Mouse (Mus musculus): ENCODE data around the gene Aktip.
A peak's percentile ranks its signal among the peaks of the same experiment; 100 is the strongest.

The Aktip gene

DNA sequence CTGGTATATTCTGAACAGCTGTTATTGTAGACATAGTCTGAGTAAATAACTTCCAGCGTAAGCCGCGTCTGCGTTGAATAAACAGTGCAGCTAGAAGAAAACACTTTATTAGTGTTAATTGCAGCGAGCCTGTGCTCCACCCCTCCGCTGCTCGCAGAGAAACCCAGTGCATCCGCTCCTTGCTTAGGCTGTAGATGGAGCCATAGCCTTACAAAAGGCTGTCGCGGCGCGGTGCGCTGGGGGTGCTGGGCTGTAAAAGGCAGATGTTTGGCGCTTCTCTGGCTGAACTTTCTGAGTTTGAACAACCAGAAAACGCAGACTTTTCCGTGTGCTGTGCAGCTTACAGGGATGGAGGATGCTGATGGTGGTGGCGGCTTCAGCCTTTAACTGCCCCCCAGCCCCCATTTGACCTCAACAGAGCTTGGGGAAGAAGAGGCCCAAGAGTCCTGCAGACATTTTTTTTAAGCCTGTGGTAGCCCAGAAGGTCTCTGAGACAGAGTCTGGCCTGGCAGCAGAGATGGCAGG is 8.9 kb downstream of the Aktip start:
- DNase-seq (ENCODE audit: low read depth, low spot score), result peak; percentile 47

DNA sequence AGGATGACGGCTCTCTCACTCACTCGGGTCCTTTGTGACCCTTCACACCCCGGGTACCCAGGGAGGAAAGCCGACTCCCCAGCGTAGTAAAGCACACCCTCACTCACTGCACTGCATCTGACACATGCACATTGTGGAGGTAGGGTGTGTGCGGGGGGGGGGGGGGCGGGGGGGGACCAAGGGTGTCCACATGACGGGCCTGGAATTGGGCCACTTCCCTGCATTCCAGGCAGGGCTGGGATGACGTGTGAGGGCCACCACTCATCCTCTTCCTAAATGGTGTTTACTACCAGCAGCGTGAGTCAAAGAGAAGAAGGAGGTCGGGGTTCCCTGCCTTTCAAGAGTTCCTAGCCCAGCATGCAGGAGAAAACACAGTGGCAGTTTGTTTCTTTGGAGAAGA is 11.6 kb downstream of the Aktip start:
- no peak for DNase-seq (ENCODE audit: low read depth, low spot score)

DNA sequence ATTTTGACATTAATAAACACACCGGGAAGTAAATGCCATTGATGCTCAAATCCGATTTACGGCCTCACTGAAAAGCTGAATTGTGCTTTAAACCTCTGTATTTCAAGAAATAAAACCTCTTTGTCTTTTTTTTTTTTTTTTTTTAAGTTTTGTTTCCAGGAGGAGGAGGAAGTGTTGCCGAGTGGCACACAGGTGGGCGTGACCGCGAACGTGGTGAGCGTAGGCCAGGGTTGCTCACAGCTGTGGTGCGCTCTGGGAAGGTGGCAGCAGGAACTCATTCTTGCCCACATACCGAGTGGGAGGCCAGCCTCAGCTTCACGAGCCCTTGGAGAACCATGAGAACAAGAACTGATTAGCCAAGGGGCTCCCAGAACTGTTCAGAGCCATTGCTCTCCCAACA is 13.4 kb downstream of the Aktip start:
- DNase-seq (ENCODE audit: low read depth, low spot score), result no peak

DNA sequence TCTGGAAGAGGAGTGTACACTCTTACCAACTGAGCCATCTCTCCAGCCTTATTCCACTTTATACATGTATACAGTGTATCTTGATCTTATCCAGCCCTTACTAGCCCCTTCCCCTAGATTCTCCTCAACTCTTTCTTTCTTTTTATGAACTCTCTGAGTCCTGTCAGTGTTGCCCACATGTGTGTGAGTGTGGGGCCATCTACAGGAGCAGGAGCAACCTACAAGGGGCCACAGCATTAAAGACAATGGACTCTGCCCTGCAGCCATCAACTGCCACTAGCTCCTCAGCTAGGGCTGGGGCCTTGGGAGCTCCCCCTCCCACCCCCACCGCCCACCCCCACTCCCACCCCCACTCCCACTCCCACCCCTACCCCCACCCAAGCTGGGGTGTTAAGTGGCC is 22.1 kb downstream of the Aktip start:
- no peak for DNase-seq (ENCODE audit: low read depth, low spot score)

DNA sequence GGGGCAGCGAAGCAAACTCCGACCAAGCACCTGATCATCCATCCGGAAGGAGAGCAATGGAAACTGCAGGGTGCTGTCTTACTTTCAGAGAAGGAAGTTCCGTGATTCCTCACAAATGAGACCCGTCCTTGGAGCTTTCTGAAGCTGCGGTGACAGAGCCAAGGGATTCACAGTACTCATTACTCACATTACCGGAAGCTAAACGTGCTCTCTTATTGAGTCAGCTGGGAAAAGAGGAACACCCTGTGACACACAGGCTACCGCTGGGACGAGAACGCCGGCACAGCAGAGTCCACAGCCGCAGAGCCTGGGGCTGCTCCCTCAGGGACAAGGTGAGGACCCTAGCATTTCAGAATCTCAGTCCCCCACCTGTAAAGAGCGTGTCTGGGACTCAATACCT is 23.6 kb downstream of the Aktip start:
- no peak for DNase-seq (ENCODE audit: low read depth, low spot score)

DNA sequence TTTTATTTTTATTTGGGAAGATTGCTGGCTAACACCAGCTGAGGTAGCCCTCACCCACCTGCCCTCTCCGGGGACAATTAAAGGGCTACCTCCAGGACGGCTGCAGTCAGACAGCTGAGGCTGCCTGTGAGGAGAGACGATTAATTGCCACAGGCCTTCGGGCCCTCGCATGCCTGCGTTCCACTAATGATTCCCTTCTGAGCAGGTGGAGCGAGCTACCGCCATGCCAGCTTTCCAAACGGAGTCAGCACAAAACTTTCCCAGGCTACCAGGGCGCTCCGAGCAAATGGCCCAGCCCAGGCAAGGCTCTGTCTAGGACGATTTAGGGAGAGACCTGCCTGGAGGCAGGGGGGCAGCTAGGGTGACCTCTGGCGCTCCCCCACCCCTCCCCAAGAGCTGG is 28.2 kb downstream of the Aktip start:
- no peak for DNase-seq (ENCODE audit: low read depth, low spot score)

DNA sequence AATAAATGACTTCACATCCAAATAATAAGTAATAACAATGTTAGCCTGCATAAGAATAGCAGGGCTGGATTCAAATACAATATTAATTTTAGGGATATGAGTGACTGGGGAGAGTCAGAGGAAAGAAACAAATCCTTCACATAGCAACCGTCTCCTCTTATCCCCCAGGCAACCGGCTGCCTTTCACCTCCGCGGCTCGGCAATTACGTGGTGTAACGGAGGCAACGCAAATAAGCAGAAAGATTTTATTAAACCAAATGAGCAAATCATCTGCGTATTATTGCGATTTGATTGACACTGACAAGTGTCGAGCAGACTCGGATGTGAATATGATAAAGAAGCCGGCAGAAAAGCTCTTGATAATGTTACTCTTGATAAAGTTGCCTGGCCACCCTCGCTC is 28.9 kb downstream of the Aktip start:
- no peak for DNase-seq (ENCODE audit: low read depth, low spot score)

DNA sequence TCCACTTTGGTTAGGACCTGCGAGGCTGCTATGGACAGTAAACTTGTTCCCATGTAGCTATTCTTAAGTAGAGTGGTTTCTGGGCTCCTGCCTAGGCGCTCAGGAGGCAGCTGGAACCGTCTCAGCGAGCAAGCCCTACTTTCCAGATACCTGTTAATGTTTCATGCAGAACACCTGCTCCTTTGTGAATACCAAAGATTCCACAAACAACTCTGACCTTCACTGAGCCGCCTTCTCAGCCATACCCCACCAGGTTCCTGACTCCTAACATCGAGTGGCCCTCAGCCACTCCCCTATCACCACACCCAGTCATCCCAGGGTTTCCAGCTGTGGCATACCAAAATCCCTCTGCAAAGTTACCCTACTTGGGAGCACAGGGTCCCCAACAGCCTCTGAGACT is 29.6 kb downstream of the Aktip start:
- DNase-seq (ENCODE audit: low read depth, low spot score), result no peak

DNA sequence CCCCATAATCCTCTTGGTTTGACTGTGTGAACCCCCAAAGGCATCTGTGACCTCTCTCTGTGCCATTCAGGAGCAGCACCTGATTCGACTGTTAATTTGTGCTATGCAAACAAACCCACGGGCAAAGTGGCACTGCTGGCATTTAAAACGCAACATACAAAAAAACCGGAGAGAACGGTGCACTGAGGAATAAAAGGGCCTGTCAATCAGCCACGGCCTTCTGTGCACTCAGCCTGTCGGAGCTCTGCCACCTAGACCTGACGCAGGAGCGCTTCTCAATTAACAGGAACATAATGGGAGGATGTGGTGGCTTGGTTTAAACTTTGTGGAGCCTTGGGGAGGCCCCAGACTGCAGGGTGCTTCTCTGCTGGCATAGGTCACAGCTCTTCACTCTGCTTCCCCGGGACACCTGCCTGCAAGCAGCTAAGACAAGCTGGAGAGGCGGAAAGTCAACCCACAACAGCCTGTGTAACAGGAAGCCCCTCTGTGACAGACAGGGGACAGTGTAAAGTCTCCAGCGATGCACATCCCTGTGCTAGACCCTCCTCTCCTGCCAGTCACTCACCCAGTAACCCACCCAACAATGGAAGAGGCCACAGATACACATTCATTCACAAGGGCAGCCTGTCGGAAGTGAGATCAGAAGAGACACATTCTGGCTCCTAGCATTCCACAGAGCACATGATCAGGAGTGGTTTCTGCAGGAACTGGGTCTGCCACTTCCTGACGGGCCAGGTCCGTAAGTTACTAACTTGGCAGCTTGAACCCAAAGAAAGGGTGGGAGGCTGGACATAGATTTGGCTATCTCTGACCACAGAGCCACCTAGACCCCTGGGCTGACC is 39.6 kb downstream of the Aktip start:
- no peak for DNase-seq (ENCODE audit: low read depth, low spot score)

DNA sequence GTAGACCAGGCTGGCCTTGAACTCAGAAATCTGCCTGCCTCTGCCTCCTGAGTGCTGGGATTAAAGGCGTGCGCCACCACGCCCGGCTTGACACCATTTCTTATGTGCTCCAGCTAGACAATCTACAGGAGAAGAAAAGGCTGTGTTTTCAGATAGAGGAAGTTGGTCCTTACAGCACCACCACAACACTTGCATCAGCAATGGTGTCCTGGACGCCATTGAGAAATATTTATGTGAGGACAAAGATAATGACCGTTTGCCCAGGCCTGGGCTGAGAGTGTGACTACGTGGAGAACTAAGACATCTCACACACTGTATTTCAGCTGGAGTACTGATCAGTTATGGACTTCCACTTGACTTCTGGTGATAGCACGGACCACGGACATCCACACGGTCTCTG is 41.2 kb downstream of the Aktip start:
- no peak for DNase-seq (ENCODE audit: low read depth, low spot score)

DNA sequence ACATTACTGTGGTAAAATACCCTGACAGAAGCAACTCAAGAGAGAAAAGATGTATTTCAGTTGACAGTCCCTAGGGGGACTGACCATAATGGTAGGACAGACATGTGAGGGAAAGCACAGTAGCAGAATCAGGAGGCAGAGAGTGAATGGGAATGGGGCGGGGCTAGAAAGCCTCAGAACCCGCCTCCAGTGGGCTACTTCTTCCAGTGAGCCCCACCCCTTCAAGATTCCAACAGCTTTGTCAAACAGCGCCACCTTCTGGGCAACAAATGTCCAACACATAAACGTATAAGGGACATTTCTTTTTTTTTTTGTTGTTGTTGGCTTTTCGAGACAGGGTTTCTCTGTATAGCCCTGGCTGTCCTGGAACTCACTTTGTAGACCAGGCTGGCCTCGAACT is 45.2 kb downstream of the Aktip start:
- DNase-seq (ENCODE audit: low read depth, low spot score), result peak; percentile 26

DNA sequence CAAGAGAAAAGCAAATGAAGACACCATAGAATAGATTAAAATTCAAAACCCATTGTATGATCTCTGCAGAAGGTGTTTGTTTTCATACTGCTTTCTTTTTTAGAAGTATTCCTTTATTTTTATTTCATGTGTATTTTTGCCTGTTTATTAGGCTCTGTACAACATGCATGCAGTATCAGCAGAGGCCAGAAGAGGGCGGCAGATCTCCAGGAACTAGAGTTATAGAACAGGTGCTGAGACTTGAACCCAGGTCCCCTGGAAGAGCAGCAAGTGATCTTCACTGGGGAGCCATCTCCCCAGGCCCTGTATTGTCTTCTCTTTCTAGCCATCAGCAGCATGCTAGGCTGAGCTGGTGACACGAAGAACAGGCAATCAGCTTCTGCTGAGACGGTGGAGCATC is 45.9 kb downstream of the Aktip start:
- no peak for DNase-seq (ENCODE audit: low read depth, low spot score)

DNA sequence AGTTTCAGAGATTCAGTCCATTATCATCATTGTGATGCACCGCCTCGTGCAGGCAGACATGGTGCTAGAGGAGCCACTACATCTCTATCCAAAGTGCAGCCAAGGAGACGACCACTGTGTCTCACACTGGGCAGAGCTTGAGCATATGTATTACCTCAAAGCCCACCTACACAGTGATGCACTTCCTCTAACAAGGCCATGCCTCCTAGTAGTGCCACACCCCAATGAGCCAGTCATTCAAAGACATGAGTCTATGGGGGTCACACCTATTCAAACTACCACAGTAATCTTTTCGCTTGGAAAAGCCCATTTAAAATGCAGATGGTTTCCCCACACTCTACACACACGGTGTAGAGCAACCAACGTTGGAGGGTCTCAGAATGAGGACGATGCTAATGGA is 48.2 kb downstream of the Aktip start:
- DNase-seq (ENCODE audit: low read depth, low spot score), result no peak

DNA sequence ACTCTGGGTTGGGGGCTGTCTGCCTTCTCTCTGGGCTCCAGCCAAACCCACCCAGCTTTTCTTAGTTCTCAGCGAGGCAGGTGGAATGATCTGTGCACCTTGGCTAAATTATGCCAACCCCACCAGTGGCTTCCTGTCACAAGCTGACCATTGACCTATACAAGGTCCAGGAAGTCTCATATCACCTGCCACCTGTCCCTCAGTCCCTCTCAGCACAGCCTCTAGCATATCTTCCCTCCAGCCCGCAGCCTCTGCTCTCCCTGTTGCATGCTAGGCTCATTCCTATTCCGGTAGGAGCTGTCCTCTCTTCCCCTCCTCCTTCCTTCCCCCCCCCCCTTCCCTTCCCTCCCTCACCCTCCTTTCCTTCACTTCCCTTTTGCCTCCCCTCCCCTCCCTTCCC is 50.5 kb downstream of the Aktip start:
- DNase-seq (ENCODE audit: low read depth, low spot score), result no peak

DNA sequence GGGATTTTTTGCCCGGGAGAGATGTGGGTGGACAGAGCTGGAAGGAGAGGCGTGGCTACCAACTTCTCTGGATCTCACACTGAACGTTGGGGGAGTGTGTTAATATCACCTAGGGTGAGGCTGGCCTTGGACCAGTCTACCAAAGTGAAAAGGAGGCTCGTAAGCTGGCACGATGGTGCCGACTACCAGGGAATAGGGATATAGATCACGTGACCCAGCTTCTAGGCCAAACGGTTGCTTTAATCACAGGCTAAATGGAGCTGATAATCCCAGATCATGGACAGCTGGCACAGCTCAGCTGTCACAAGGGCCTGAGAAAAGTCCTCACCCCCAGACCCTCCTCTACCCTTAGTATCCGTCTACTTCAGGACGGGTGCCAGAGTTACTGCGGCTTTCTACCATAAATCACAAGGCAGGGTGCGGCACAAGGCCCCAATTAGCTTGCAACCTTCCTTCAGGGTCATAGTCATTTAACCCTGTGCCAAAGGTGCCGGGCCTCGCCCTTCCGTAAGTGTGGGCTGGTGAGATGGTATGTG is 51.1 kb downstream of the Aktip start:
- DNase-seq (ENCODE audit: low read depth, low spot score), result no peak

DNA sequence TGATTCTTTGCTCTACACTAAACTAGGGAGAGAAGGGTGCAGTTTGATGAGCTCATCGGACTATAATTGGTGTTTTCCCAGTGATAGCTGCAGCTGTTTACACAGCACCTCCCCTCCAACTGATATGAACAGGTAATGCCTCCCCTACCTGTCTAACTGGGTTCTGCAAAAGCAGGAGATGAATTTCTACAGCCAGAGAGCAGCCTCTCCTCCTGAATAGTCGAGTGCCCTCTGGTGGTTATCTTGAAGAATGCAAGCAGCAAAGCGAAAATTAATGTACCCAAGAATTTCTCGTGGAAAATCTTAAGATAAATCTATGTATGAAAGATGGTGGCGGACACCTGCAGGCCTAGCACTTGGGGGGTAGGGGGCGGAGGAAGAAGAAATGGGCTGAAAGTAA is 52.1 kb downstream of the Aktip start:
- DNase-seq (ENCODE audit: low read depth, low spot score), result peak; percentile 70

DNA sequence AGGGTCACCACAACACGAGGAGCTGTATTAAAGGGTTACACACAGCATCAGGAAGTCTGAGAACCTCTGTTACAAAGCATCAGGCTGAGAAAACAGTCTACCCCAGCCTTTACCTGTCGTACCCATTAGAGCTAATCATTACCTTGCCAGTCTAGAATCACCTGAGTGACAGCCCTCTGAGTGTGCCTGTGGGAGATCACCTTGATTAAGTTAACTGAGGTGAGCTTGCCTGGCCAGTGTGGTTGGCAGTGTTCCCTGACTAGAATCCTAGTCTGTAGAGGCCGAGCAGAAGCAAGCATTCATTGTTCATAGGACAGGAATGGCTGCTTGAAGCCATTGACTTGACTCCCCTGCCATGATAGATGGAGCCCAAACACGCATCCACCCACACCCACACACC is 58.9 kb downstream of the Aktip start:
- no peak for DNase-seq (ENCODE audit: low read depth, low spot score)

DNA sequence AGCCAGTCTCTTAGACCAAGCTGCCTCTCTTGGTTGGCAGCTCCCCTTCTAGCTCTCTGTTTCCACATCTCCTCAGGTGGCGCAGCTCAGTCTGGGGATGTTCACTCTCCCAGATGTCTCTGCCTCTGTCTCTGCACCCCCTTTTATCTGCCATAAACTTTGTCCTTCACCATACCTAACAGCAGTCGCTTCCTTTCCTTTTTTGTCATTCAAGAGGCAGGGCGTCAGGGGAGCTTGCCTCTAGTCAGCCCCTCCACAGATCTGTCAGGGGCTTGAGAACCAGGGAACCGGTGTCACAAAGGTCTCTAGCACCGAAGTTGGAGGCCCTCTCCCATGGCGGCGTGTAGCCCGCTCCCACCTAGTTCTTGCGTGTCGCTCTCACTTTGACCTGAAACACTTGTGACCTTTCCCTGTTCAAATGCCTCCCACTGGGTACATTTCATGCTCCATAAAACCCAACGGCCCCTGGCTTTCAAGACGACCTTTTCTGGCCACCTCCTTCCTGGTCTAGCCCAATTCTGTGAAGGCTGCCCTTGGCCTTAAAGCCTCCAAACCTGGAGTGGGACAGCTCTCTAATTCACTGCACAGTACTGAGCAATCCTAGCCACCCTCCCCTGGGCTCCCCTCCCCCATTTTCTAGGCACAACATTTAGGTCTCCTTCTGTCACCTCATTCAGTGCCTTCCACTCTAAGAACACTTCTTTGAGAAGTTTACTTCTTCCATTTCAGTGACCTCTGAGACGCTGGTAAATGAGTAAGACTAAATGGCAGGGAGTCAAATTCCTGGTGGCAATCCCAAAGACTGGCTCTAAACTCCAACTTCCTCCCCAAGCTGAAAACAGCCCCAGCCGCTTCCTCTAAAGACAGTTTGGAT is 64.2 kb downstream of the Aktip start:
- peak; percentile 47 for DNase-seq (ENCODE audit: low read depth, low spot score)

DNA sequence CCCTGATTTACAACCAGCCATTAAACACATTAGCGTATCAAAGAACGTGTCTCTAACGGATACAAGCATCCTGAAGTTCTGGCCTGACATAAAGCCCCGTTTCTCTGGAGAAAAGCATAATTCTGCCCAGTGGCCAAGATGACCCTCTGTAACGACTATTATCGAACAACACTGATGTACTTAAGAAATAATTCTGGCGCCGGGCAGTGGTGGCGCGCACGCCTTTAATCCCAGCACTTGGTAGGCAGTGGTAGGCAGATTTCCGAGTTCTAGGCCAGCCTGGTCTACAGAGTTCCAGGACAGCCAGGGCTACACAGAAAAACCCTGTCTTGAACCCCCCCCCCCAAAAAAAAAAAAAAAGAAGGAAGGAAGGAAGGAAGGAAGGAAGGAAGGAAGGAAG is 65.1 kb downstream of the Aktip start:
- DNase-seq (ENCODE audit: low read depth, low spot score), result no peak

DNA sequence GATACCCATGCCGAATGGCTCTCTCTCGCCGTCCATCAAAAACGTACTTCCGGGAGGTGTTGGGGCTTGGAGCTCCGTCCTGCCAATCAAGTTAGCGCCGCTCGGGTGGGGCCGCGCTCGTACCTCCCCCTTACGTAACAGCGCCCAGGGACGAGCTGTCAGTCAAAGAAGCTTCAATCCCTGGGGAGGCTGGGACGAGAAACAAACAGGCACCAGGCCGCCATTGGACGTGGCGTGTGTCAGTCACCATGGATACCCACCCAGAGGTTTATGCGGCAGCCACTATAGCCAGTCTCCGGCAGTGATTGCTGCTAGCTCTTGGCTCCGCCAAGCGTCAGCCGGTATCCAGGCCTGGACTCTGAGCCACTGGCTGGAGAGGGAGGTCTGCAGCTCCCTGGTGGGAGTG is 65.7 kb downstream of the Aktip start:
- peak; percentile 100 for DNase-seq (ENCODE audit: low read depth, low spot score)

DNA sequence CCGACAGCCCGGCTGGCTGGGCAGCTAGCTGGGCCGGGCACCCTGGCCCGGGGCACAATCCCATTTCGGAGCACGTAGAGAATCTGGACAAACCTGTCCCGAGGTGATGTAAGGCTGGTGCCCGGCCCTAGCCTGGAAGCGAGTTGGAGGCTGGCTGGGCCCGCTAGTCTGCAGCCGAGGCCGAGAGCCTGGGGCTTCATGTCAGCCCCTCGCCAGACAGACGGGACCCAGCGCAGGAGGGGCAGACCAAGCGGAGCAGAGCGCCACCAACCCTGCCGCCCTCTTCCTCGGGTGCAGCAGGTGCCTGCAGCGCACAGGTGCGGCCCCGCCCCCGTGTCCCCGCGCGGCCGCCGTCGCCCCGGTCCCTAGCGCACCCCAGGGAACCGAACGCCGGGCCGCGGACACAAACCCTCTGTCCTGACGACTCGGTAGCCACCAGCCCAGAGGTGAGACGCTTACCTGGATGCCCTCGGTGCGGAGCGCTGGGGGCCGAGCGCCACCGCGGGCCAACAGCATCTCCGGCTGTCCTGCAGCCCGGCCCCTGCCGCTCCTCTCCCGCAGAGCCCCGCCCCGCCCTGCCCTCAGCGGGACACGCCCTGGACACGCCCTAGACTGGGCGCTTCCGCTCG is 66.2 kb downstream of the Aktip start:
- DNase-seq (ENCODE audit: low read depth, low spot score), result no peak

DNA sequence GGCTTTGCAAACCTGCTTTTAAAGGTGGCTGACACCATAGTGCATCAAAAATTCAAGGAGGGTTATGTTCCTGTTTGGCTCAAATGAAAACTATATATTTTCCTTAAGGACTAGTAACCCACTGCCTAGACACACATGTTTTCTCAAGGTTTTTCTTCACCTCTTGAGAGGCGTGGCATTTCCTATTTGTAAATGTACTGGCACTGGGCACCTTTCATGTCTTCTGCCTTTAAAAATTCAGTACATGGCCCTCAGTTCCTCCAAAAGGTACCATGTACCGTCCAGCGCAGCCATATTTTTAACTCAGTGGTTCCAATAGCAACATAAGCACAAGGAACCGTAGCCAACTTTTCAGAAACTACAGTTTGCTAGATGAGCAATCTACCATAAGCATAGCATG is 67.0 kb downstream of the Aktip start:
- DNase-seq (ENCODE audit: low read depth, low spot score), result no peak

Measured in 3T3-L1 (cell line).